Mouse (Mus musculus): Measurements from ENCODE around the gene Uaca. TPM values are rescaled to one million over a fixed set of nuclear protein-coding genes. Genes with fewer than 3 reads are reported as not detected.

Uaca gene
- polyA plus RNA-seq, 1 experiment from 2014 or later: 38.0 TPM

DNA sequence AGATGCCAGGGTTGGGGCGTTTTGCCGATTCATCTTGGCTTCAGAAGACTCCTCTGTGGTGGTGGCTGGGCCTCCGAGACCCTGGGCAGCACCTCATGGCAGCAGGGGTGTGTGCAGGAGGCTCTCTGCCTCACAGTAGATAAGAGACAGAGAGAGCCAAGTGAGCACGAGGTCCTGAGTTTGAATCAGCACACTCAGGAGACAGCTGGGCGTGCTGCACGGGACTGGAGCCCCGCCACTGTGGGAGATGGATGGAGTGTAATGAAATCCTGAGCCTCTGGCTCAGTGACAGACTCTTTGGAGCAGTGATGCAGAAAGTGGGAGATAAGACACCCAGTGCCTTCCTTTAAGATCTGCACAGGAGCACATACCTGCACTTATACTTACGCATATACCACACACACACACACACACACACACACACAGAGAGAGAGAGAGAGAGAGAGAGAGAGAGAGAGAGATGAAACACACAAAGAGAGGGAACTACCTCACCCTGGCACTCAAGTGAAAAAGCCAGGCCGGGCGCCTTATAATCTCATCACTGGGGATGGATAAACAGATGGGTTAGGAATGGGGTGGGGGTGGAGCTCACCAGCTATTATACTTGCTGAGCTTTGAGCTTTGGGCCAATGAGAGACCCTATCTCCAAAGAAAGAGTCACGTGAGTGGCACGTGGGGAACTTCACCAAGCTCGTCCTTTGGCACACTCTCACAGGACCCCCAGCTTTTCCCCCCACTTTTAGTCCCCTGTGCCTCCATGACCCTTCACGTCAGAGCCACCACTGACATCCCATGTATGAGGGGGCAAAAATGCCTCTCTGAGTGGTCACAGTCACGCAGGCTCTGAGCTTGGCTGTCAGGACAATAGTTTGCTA is 37.2 kb upstream of the Uaca start:
- no peaks in the 10 kb centered on the region for H3K27me3 ChIP-seq (ENCODE audit: insufficient read depth, low read length)
- H3K9me3 ChIP-seq (ENCODE audit: low read length): 0 out of 2 replicates have a peak, but pooled peaks cover 3% of the 10 kb centered on the region
- no peak overlapping the region for H3K4me2 ChIP-seq (replicated peaks; ENCODE audit: low read depth, low read length)
- no peak overlapping the region for H3K4me3 ChIP-seq (ENCODE audit: low read length)
- H3K36me3 ChIP-seq (ENCODE audit: insufficient read depth, low read length): no peaks in the 10 kb centered on the region
- WGBS: 72% methylated on average over 15 of the region's 15 CpGs
- H3K9ac ChIP-seq (replicated peaks; ENCODE audit: low read length): no peak overlapping the region
- H3K4me1 ChIP-seq (ENCODE audit: insufficient read depth, low read length): peaks cover 27% of the 10 kb centered on the region
- 0 out of 2 replicates have a peak, but pooled peaks have one; percentile 46 for ATAC-seq (ENCODE audit: low FRiP score, low TSS enrichment)
- H3K27ac ChIP-seq (ENCODE audit: low read length): peak overlapping the region; percentile 62; the same call in 1 of the 2 replicates

GRCm38 (mm10) chr9:60757817-60758216 is 36.5 kb upstream of the Uaca start:
- no peaks in the 10 kb centered on the region for H3K27me3 ChIP-seq (ENCODE audit: insufficient read depth, low read length)
- 0 out of 2 replicates have a peak, but pooled peaks cover 3% of the 10 kb centered on the region for H3K9me3 ChIP-seq (ENCODE audit: low read length)
- no peak overlapping the region for H3K9ac ChIP-seq (replicated peaks; ENCODE audit: low read length)
- 8% methylated on average over 5 of the region's 5 CpGs for WGBS
- ATAC-seq (ENCODE audit: low FRiP score, low TSS enrichment): peak; percentile 79
- no peak overlapping the region for H3K4me2 ChIP-seq (replicated peaks; ENCODE audit: low read depth, low read length)
- H3K4me3 ChIP-seq (ENCODE audit: low read length): no peak overlapping the region
- H3K36me3 ChIP-seq (ENCODE audit: insufficient read depth, low read length): no peaks in the 10 kb centered on the region
- peaks cover 27% of the 10 kb centered on the region for H3K4me1 ChIP-seq (ENCODE audit: insufficient read depth, low read length)
- H3K27ac ChIP-seq (ENCODE audit: low read length): peak overlapping the region; percentile 62; the same call in 1 of the 2 replicates

- peaks cover 27% of the 10 kb centered on the region for H3K4me1 ChIP-seq (ENCODE audit: insufficient read depth, low read length)
- no peak for ATAC-seq (ENCODE audit: low FRiP score, low TSS enrichment)
- WGBS: 47% methylated on average over 10 of the region's 10 CpGs
- no peak overlapping the region for H3K4me3 ChIP-seq (ENCODE audit: low read length)
- H3K36me3 ChIP-seq (ENCODE audit: insufficient read depth, low read length): no peaks in the 10 kb centered on the region
- 0 out of 2 replicates have a peak, but pooled peaks cover 3% of the 10 kb centered on the region for H3K9me3 ChIP-seq (ENCODE audit: low read length)
- H3K27ac ChIP-seq (ENCODE audit: low read length): no peak overlapping the region
- no peaks in the 10 kb centered on the region for H3K27me3 ChIP-seq (ENCODE audit: insufficient read depth, low read length)
- H3K9ac ChIP-seq (replicated peaks; ENCODE audit: low read length): no peak overlapping the region
- no peak overlapping the region for H3K4me2 ChIP-seq (replicated peaks; ENCODE audit: low read depth, low read length)
These were observed 34.8 kb upstream of the Uaca start for GRCm38 (mm10) chr9:60759436-60760007.

- Histone ChIP-seq H3K4me2 (replicated peaks; ENCODE audit: low read depth, low read length) (no peak overlapping the region), H3K27me3 (ENCODE audit: insufficient read depth, low read length) (no peaks in the 10 kb centered on the region), H3K9me3 (ENCODE audit: low read length) (0 out of 2 replicates have a peak, but pooled peaks cover 3% of the 10 kb centered on the region), H3K9ac (replicated peaks; ENCODE audit: low read length) (no peak overlapping the region), H3K27ac (ENCODE audit: low read length) (no peak overlapping the region), H3K4me1 (ENCODE audit: insufficient read depth, low read length) (peaks cover 19% of the 10 kb centered on the region), H3K4me3 (ENCODE audit: low read length) (no peak overlapping the region), H3K36me3 (ENCODE audit: insufficient read depth, low read length) (no peaks in the 10 kb centered on the region)
- no peak for ATAC-seq (ENCODE audit: low FRiP score, low TSS enrichment)
- WGBS: 25% methylated on average over 2 of the region's 2 CpGs
These were observed 29.2 kb upstream of the Uaca start for GRCm38 (mm10) chr9:60765181-60765580.

DNA sequence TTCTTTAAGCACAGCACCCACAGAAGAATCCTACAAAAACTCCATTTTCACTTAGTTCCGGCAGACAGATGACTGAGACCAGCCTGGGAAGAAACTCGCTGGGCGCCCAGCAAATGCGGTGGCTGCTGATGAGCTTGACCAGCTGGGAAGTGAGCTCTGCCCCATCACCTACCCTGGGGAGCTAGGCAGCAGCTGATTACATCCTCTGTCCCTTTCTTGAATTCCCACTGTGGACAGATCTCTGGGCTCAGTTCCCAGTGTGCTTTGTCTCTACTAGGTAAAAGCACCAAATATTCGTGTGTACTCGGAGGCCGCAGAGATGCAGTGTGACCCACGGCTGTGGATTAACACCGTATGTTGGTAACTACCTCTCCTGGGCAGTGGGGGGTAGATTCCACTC is 25.9 kb upstream of the Uaca start:
- 0 out of 2 replicates have a peak, but pooled peaks cover 4% of the 10 kb centered on the region for H3K9me3 ChIP-seq (ENCODE audit: low read length)
- peak overlapping the region; percentile 11; the same call in 1 of the 2 replicates for H3K27ac ChIP-seq (ENCODE audit: low read length)
- WGBS: 65% methylated on average over 9 of the region's 9 CpGs

GRCm38 (mm10) chr9:60769711-60770111 is 24.6 kb upstream of the Uaca start:
- peaks cover 26% of the 10 kb centered on the region for H3K4me1 ChIP-seq (ENCODE audit: insufficient read depth, low read length)
- H3K27ac ChIP-seq (ENCODE audit: low read length): no peak overlapping the region
- no peaks in the 10 kb centered on the region for H3K27me3 ChIP-seq (ENCODE audit: insufficient read depth, low read length)
- ATAC-seq (ENCODE audit: low FRiP score, low TSS enrichment): no peak
- no peaks in the 10 kb centered on the region for H3K36me3 ChIP-seq (ENCODE audit: insufficient read depth, low read length)
- 67% methylated on average over 6 of the region's 6 CpGs for WGBS
- no peak overlapping the region for H3K4me3 ChIP-seq (ENCODE audit: low read length)
- H3K9me3 ChIP-seq (ENCODE audit: low read length): 0 out of 2 replicates have a peak, but pooled peaks cover 4% of the 10 kb centered on the region
- no peak overlapping the region for H3K4me2 ChIP-seq (replicated peaks; ENCODE audit: low read depth, low read length)
- no peak overlapping the region for H3K9ac ChIP-seq (replicated peaks; ENCODE audit: low read length)

More for the DNA sequence above, 25.9 kb upstream of the Uaca start:
- Histone ChIP-seq H3K4me2 (replicated peaks; ENCODE audit: low read depth, low read length) (0 out of 2 replicates have a peak overlapping the region, but pooled peaks have one; percentile 8), H3K4me1 (ENCODE audit: insufficient read depth, low read length) (peaks cover 26% of the 10 kb centered on the region), H3K9ac (replicated peaks; ENCODE audit: low read length) (no peak overlapping the region), H3K4me3 (ENCODE audit: low read length) (no peak overlapping the region), H3K27me3 (ENCODE audit: insufficient read depth, low read length) (no peaks in the 10 kb centered on the region), H3K36me3 (ENCODE audit: insufficient read depth, low read length) (no peaks in the 10 kb centered on the region)
- ATAC-seq (ENCODE audit: low FRiP score, low TSS enrichment): no peak

GRCm38 (mm10) chr9:60773713-60774112 is 20.6 kb upstream of the Uaca start:
- no peaks in the 10 kb centered on the region for H3K27me3 ChIP-seq (ENCODE audit: insufficient read depth, low read length)
- no peak overlapping the region for H3K27ac ChIP-seq (ENCODE audit: low read length)
- H3K4me1 ChIP-seq (ENCODE audit: insufficient read depth, low read length): peaks cover 15% of the 10 kb centered on the region
- H3K4me2 ChIP-seq (replicated peaks; ENCODE audit: low read depth, low read length): no peak overlapping the region
- H3K4me3 ChIP-seq (ENCODE audit: low read length): no peak overlapping the region
- 0 out of 2 replicates have a peak, but pooled peaks cover 4% of the 10 kb centered on the region for H3K9me3 ChIP-seq (ENCODE audit: low read length)
- no peak overlapping the region for H3K9ac ChIP-seq (replicated peaks; ENCODE audit: low read length)
- no peak for ATAC-seq (ENCODE audit: low FRiP score, low TSS enrichment)
- no peaks in the 10 kb centered on the region for H3K36me3 ChIP-seq (ENCODE audit: insufficient read depth, low read length)
- 84% methylated on average over 2 of the region's 2 CpGs for WGBS

DNA sequence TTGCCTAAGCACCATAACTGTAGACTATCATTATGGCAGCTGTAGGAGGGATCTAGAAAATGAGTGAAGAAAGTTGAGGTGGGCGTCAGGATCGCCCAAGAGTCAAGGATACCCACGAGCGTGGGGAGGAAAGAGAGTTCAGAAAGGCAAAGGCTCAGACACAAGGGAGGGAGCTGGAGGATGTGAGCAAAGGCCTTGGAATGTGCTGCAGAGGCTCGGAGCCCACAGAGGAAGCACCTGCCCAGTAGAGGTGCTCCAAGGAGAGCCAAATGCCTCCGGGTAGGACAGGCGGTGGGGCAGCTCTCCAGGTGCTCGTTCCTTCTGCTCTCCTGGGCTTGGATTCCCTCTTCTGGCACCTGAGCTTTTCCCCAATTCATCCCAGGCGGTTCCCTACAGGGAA is 17.4 kb upstream of the Uaca start:
- WGBS: 78% methylated on average over 9 of the region's 9 CpGs
- Histone ChIP-seq H3K27ac (ENCODE audit: low read length) (no peak overlapping the region), H3K27me3 (ENCODE audit: insufficient read depth, low read length) (no peaks in the 10 kb centered on the region), H3K4me1 (ENCODE audit: insufficient read depth, low read length) (no peaks in the 10 kb centered on the region), H3K4me3 (ENCODE audit: low read length) (no peak overlapping the region), H3K4me2 (replicated peaks; ENCODE audit: low read depth, low read length) (no peak overlapping the region), H3K9ac (replicated peaks; ENCODE audit: low read length) (no peak overlapping the region), H3K36me3 (ENCODE audit: insufficient read depth, low read length) (no peaks in the 10 kb centered on the region), H3K9me3 (ENCODE audit: low read length) (0 out of 2 replicates have a peak, but pooled peaks cover 4% of the 10 kb centered on the region)
- no peak for ATAC-seq (ENCODE audit: low FRiP score, low TSS enrichment)

GRCm38 (mm10) chr9:60782057-60782789 is 12.1 kb upstream of the Uaca start:
- H3K27ac ChIP-seq (ENCODE audit: low read length): no peak overlapping the region
- no peaks in the 10 kb centered on the region for H3K27me3 ChIP-seq (ENCODE audit: insufficient read depth, low read length)
- 87% methylated on average over 9 of the region's 9 CpGs for WGBS
- no peaks in the 10 kb centered on the region for H3K36me3 ChIP-seq (ENCODE audit: insufficient read depth, low read length)
- no peak overlapping the region for H3K9ac ChIP-seq (replicated peaks; ENCODE audit: low read length)
- H3K9me3 ChIP-seq (ENCODE audit: low read length): no peaks in the 10 kb centered on the region
- no peaks in the 10 kb centered on the region for H3K4me1 ChIP-seq (ENCODE audit: insufficient read depth, low read length)
- no peak overlapping the region for H3K4me3 ChIP-seq (ENCODE audit: low read length)
- H3K4me2 ChIP-seq (replicated peaks; ENCODE audit: low read depth, low read length): no peak overlapping the region
- no peak for ATAC-seq (ENCODE audit: low FRiP score, low TSS enrichment)
